Mouse (Mus musculus): ENCODE results near the gene Pla2g2f.

Pla2g2f gene

GRCm38 (mm10) chr4:138716697-138717096, 40.7 kb downstream of the Pla2g2f start:
- no peak for DNase-seq (ENCODE audit: low spot score)

GRCm38 (mm10) chr4:138714186-138714585, 43.2 kb downstream of the Pla2g2f start:
- DNase-seq (ENCODE audit: low spot score): no peak

GRCm38 (mm10) chr4:138712621-138713020, 44.8 kb downstream of the Pla2g2f start:
- no peak for DNase-seq (ENCODE audit: low spot score)

GRCm38 (mm10) chr4:138712096-138712495, 45.3 kb downstream of the Pla2g2f start:
- DNase-seq (ENCODE audit: low spot score): no peak

GRCm38 (mm10) chr4:138711051-138711820, 46.2 kb downstream of the Pla2g2f start:
- no peak for DNase-seq (ENCODE audit: low spot score)

GRCm38 (mm10) chr4:138710633-138711032, 46.8 kb downstream of the Pla2g2f start:
- no peak for DNase-seq (ENCODE audit: low spot score)

- no peak for DNase-seq (ENCODE audit: low spot score)
Observed at GRCm38 (mm10) chr4:138709944-138710343, 47.5 kb downstream of the Pla2g2f start.

GRCm38 (mm10) chr4:138709246-138709645, 48.2 kb downstream of the Pla2g2f start:
- no peak for DNase-seq (ENCODE audit: low spot score)

- peak; percentile 25 for DNase-seq (ENCODE audit: low spot score)
Observed at GRCm38 (mm10) chr4:138708636-138709035, 48.8 kb downstream of the Pla2g2f start.

GRCm38 (mm10) chr4:138706620-138707019, 50.8 kb downstream of the Pla2g2f start:
- no peak for DNase-seq (ENCODE audit: low spot score)

- no peak for DNase-seq (ENCODE audit: low spot score)
Observed at GRCm38 (mm10) chr4:138704169-138704568, 53.3 kb downstream of the Pla2g2f start.

- no peak for DNase-seq (ENCODE audit: low spot score)
Observed at GRCm38 (mm10) chr4:138703591-138703990, 53.8 kb downstream of the Pla2g2f start.

GRCm38 (mm10) chr4:138702528-138702927, 54.9 kb downstream of the Pla2g2f start:
- DNase-seq (ENCODE audit: low spot score): no peak

GRCm38 (mm10) chr4:138702031-138702430, 55.4 kb downstream of the Pla2g2f start:
- DNase-seq (ENCODE audit: low spot score): no peak

- DNase-seq (ENCODE audit: low spot score): no peak
Observed at GRCm38 (mm10) chr4:138701111-138701510, 56.3 kb downstream of the Pla2g2f start.

All from T-cell, adult 2 months (primary cell).